Mouse (Mus musculus) pancreas, adult 10 weeks (tissue): ENCODE data around the gene Zfp683. TPM values are rescaled to one million over a fixed set of nuclear protein-coding genes. Genes with fewer than 3 reads are reported as not detected.

Experiments
- polyA plus RNA-seq: library from polyadenylated mRNA; stranded (reverse); fragments of 350-450 nt; fragmentation: Illumina TruSeq; extraction: RNeasy Lipid Tissue Mini Kit (QIAGEN cat#74804); gene quantifications from one replicate; pipeline ENCODE4 v1.2.3, GENCODE M21; 2015; ENCODE audit warnings: low read depth, low replicate concordance; ENCODE audit not compliant: insufficient read depth

The Zfp683 gene
- polyA plus RNA-seq: not detected

GRCm38 (mm10) chr4:134053538-134053937 is at the start of gene Zfp683:
Gene Zfp683 (plus strand): TSS chr4:134053838.

GRCm38 (mm10) chr4:134018779-134019145 is 34.9 kb upstream of the Zfp683 start, which contains the start of gene Lin28a:
Gene Lin28a (minus strand): TSS chr4:134018841.

GRCm38 (mm10) chr4:134060135-134060865 is 6.7 kb downstream of the Zfp683 start, which contains the start of gene Crybg2:
Gene Crybg2 (plus strand): TSS chr4:134060815.

GRCm38 (mm10) chr4:134094923-134095547 is 41.4 kb downstream of the Zfp683 start, which contains the start of gene Cd52:
Gene Cd52 (minus strand): TSS chr4:134095082.

GRCm38 (mm10) chr4:134101979-134102741 is 48.5 kb downstream of the Zfp683 start, which contains the start of gene Ubxn11:
Gene Ubxn11 (plus strand): TSS chr4:134102570.

Other genes starting within 250 kb of the Zfp683 start
- 4.2 TPM for gene Rps6ka1, start 166.0 kb upstream of the Zfp683 start, polyA plus RNA-seq
- 33.0 TPM for gene Hmgn2, start 85.2 kb upstream of the Zfp683 start, polyA plus RNA-seq
- 8.8 TPM for gene Dhdds, start 52.9 kb upstream of the Zfp683 start, polyA plus RNA-seq
- not detected for gene Lin28a, start 35.0 kb upstream of the Zfp683 start, polyA plus RNA-seq
- gene Crybg2, start 7.0 kb downstream of the Zfp683 start, polyA plus RNA-seq: not detected
- gene Cd52, start 41.2 kb downstream of the Zfp683 start, polyA plus RNA-seq: 12.5 TPM
- gene Ubxn11, start 48.7 kb downstream of the Zfp683 start, polyA plus RNA-seq: 2.3 TPM
- gene Sh3bgrl3, start 75.0 kb downstream of the Zfp683 start, polyA plus RNA-seq: 68.4 TPM
- 12.7 TPM for gene Cep85, start 133.3 kb downstream of the Zfp683 start, polyA plus RNA-seq
- not detected for gene Gm7534, start 149.2 kb downstream of the Zfp683 start, polyA plus RNA-seq
- gene Catsper4, start 173.5 kb downstream of the Zfp683 start, polyA plus RNA-seq: 0.65 TPM
- 4.4 TPM for gene Cnksr1, start 184.6 kb downstream of the Zfp683 start, polyA plus RNA-seq
- not detected for gene E130218I03Rik, start 189.8 kb downstream of the Zfp683 start, polyA plus RNA-seq
- 2.0 TPM for gene Zfp593, start 191.8 kb downstream of the Zfp683 start, polyA plus RNA-seq
- gene Gm30191, start 193.1 kb downstream of the Zfp683 start, polyA plus RNA-seq: not detected
- 6.8 TPM for gene Grrp1, start 200.3 kb downstream of the Zfp683 start, polyA plus RNA-seq
- 1.6 TPM for gene Pdik1l, start 234.1 kb downstream of the Zfp683 start, polyA plus RNA-seq